Mouse (Mus musculus): ENCODE data around the gene Trpv1.

DNA sequence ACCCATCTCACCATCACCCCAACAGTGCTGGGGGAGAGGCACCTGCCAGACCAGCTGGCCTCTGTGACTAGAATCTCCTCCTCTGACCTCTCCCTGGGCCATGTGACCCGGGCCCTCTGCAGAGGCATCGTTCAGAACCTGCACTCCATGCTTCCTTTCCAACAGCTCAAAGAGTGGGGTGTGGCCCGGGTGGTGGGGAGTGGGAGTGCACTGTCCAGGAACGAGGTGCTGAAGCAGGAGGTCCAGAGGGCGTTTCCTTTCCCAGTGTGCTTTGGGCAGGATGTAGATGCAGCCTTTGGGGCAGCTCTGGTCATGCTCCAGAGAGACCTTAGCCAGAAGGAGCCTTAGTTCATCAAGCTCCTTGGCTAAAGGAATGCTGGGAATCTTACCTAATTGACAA is 11.2 kb upstream of the Trpv1 start:
- TF ChIP-seq CTCF (IDR thresholded peaks at IDR 0.05) (no peak), POLR2A (IDR thresholded peaks at IDR 0.05; ENCODE audit: insufficient read depth, low read depth, low read length) (no peak)
